Mouse (Mus musculus): Measurements from ENCODE around the gene Pepd. TPM values are rescaled to one million over a fixed set of nuclear protein-coding genes. Genes with fewer than 3 reads are reported as not detected.

Gene Pepd
- polyA plus RNA-seq, 1 experiment from 2014 or later = 75.2 TPM

GRCm38 (mm10) chr7:34991731-34992246 is 79.6 kb downstream of the Pepd start:
- peaks cover 4% of the 10 kb centered on the region; the same call in 1 of the 2 replicates for H3K36me3 ChIP-seq
- H3K27ac ChIP-seq = peak overlapping the region; percentile 51
- no peaks in the 10 kb centered on the region for H3K27me3 ChIP-seq (ENCODE audit: low read depth, poor library complexity, severe bottlenecking)
- H3K4me3 ChIP-seq = no peak overlapping the region
- DNase-seq (ENCODE audit: low spot score) = no peak
- H3K9me3 ChIP-seq (replicated peaks) = no peaks in the 10 kb centered on the region
- H3K4me1 ChIP-seq = peaks cover 74% of the 10 kb centered on the region
- 84% methylated on average over 6 of the region's 6 CpGs for WGBS

GRCm38 (mm10) chr7:34992766-34993165 is 80.6 kb downstream of the Pepd start:
- Histone ChIP-seq H3K27me3 (ENCODE audit: low read depth, poor library complexity, severe bottlenecking) (no peaks in the 10 kb centered on the region), H3K36me3 (peaks cover 4% of the 10 kb centered on the region; the same call in 1 of the 2 replicates), H3K4me3 (no peak overlapping the region), H3K9me3 (replicated peaks) (no peaks in the 10 kb centered on the region), H3K4me1 (peaks cover 76% of the 10 kb centered on the region), H3K27ac (no peak overlapping the region)
- DNase-seq (ENCODE audit: low spot score) = no peak
- WGBS = 88% methylated on average over 3 of the region's 3 CpGs

- no peak for DNase-seq (ENCODE audit: low spot score)
- H3K4me3 ChIP-seq = no peak overlapping the region
- no peak overlapping the region for H3K27ac ChIP-seq
- no peaks in the 10 kb centered on the region for H3K9me3 ChIP-seq (replicated peaks)
- no peaks in the 10 kb centered on the region for H3K36me3 ChIP-seq
- WGBS = 82% methylated on average over 7 of the region's 7 CpGs
- H3K27me3 ChIP-seq (ENCODE audit: low read depth, poor library complexity, severe bottlenecking) = no peaks in the 10 kb centered on the region
- H3K4me1 ChIP-seq = peaks cover 70% of the 10 kb centered on the region
These were observed 83.9 kb downstream of the Pepd start for GRCm38 (mm10) chr7:34995872-34996662.

- Histone ChIP-seq H3K4me1 (peaks cover 29% of the 10 kb centered on the region), H3K27me3 (ENCODE audit: low read depth, poor library complexity, severe bottlenecking) (no peaks in the 10 kb centered on the region), H3K36me3 (no peaks in the 10 kb centered on the region), H3K9me3 (replicated peaks) (no peaks in the 10 kb centered on the region), H3K27ac (no peak overlapping the region), H3K4me3 (no peak overlapping the region)
- peak; percentile 68 for DNase-seq (ENCODE audit: low spot score)
- 47% methylated on average over 6 of the region's 6 CpGs for WGBS
These were observed 88.7 kb downstream of the Pepd start for GRCm38 (mm10) chr7:35000839-35001238.

- 84% methylated on average over 7 of the region's 7 CpGs for WGBS
These were observed 91.1 kb downstream of the Pepd start for GRCm38 (mm10) chr7:35003171-35003737.

GRCm38 (mm10) chr7:35006661-35007060 is 94.5 kb downstream of the Pepd start:
- Histone ChIP-seq H3K27ac (no peak overlapping the region), H3K4me1 (no peaks in the 10 kb centered on the region), H3K36me3 (0 out of 2 replicates have a peak, but pooled peaks cover 4% of the 10 kb centered on the region), H3K9me3 (replicated peaks) (no peaks in the 10 kb centered on the region), H3K27me3 (ENCODE audit: low read depth, poor library complexity, severe bottlenecking) (no peaks in the 10 kb centered on the region), H3K4me3 (no peak overlapping the region)
- WGBS = 89% methylated on average over 7 of the region's 7 CpGs
- DNase-seq (ENCODE audit: low spot score) = no peak

More at GRCm38 (mm10) chr7:35003171-35003737, 91.1 kb downstream of the Pepd start:
- no peak for DNase-seq (ENCODE audit: low spot score)
- no peaks in the 10 kb centered on the region for H3K9me3 ChIP-seq (replicated peaks)
- no peak overlapping the region for H3K27ac ChIP-seq
- 0 out of 2 replicates have a peak, but pooled peaks cover 4% of the 10 kb centered on the region for H3K36me3 ChIP-seq
- peaks cover 7% of the 10 kb centered on the region for H3K4me1 ChIP-seq
- H3K4me3 ChIP-seq = no peak overlapping the region
- no peaks in the 10 kb centered on the region for H3K27me3 ChIP-seq (ENCODE audit: low read depth, poor library complexity, severe bottlenecking)

- WGBS = 80% methylated on average over 9 of the region's 9 CpGs
- Histone ChIP-seq H3K4me1 (no peaks in the 10 kb centered on the region), H3K36me3 (no peaks in the 10 kb centered on the region), H3K27me3 (ENCODE audit: low read depth, poor library complexity, severe bottlenecking) (no peaks in the 10 kb centered on the region), H3K9me3 (replicated peaks) (no peaks in the 10 kb centered on the region), H3K27ac (no peak overlapping the region), H3K4me3 (no peak overlapping the region)
- no peak for DNase-seq (ENCODE audit: low spot score)
These were observed 101.0 kb downstream of the Pepd start for GRCm38 (mm10) chr7:35013228-35013627.

- Histone ChIP-seq H3K4me1 (no peaks in the 10 kb centered on the region), H3K36me3 (0 out of 2 replicates have a peak, but pooled peaks cover under 1% of the 10 kb centered on the region), H3K4me3 (no peak overlapping the region), H3K9me3 (replicated peaks) (no peaks in the 10 kb centered on the region), H3K27me3 (ENCODE audit: low read depth, poor library complexity, severe bottlenecking) (no peaks in the 10 kb centered on the region), H3K27ac (no peak overlapping the region)
- 91% methylated on average over 2 of the region's 2 CpGs for WGBS
- DNase-seq (ENCODE audit: low spot score) = no peak
These were observed 103.1 kb downstream of the Pepd start for GRCm38 (mm10) chr7:35015252-35015651.

GRCm38 (mm10) chr7:35021365-35021764 is 109.2 kb downstream of the Pepd start:
- Histone ChIP-seq H3K4me1 (peaks cover 11% of the 10 kb centered on the region), H3K27ac (no peak overlapping the region), H3K27me3 (ENCODE audit: low read depth, poor library complexity, severe bottlenecking) (no peaks in the 10 kb centered on the region), H3K9me3 (replicated peaks) (no peaks in the 10 kb centered on the region), H3K36me3 (peaks cover 16% of the 10 kb centered on the region), H3K4me3 (no peak overlapping the region)
- 91% methylated on average over 10 of the region's 10 CpGs for WGBS
- DNase-seq (ENCODE audit: low spot score) = no peak

GRCm38 (mm10) chr7:35023251-35023650 is 111.1 kb downstream of the Pepd start:
- peaks cover 11% of the 10 kb centered on the region for H3K4me1 ChIP-seq
- DNase-seq (ENCODE audit: low spot score) = no peak
- no peak overlapping the region for H3K4me3 ChIP-seq
- no peaks in the 10 kb centered on the region for H3K9me3 ChIP-seq (replicated peaks)
- WGBS = 84% methylated on average over 4 of the region's 4 CpGs
- peaks cover 16% of the 10 kb centered on the region for H3K36me3 ChIP-seq
- H3K27ac ChIP-seq = no peak overlapping the region
- no peaks in the 10 kb centered on the region for H3K27me3 ChIP-seq (ENCODE audit: low read depth, poor library complexity, severe bottlenecking)

GRCm38 (mm10) chr7:35024426-35024825 is 112.2 kb downstream of the Pepd start:
- 58% methylated on average over 1 of the region's 1 CpGs for WGBS
- no peak for DNase-seq (ENCODE audit: low spot score)
- H3K4me3 ChIP-seq = no peak overlapping the region
- no peak overlapping the region for H3K27ac ChIP-seq
- H3K4me1 ChIP-seq = peaks cover 11% of the 10 kb centered on the region
- no peaks in the 10 kb centered on the region for H3K9me3 ChIP-seq (replicated peaks)
- no peaks in the 10 kb centered on the region for H3K27me3 ChIP-seq (ENCODE audit: low read depth, poor library complexity, severe bottlenecking)
- peaks cover 16% of the 10 kb centered on the region for H3K36me3 ChIP-seq

GRCm38 (mm10) chr7:35025409-35026275 is 113.5 kb downstream of the Pepd start:
- Histone ChIP-seq H3K27me3 (ENCODE audit: low read depth, poor library complexity, severe bottlenecking) (no peaks in the 10 kb centered on the region), H3K4me3 (no peak overlapping the region), H3K36me3 (peaks cover 18% of the 10 kb centered on the region), H3K27ac (no peak overlapping the region), H3K4me1 (peaks cover 11% of the 10 kb centered on the region), H3K9me3 (replicated peaks) (no peaks in the 10 kb centered on the region)
- peak; percentile 86 for DNase-seq (ENCODE audit: low spot score)
- WGBS = 52% methylated on average over 5 of the region's 5 CpGs
